ENCODE assay signal across 23 mouse cellular contexts in the genomic region with DNA sequence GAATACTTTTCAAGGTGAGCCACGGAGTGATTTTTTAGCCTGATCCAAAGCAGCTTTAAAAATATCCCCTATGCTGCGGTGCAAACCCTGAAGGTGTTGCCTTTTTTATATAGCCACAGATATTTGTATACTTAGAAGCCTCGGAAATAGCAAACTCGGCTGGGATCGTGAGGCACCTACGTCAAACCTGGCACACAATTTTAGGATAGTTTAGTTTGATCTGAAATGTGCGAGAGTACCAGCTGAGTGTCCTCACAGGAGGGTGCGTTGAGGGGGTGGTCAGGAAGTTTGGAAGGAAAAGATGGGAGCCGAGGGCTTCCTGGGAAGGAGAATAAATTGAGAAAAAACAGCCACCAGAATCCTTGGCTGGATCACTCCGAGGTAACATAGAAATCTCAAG.
DNase-seq lines count a peak whose midpoint lies in the region; TF ChIP-seq lines count a peak whose summit lies in the region.
"Had no signal": no experiment of that assay in that cellular context is flagged by ENCODE, and none has a peak within 500 bp of the region (broad histone marks: within the 10 kb centered on the region; RNA-seq: fewer than 3 reads in every experiment).

No protein-coding gene starts in this region.

- intact Hi-C loops in left cerebral cortex, adult 2 months (cut with DNase I) = loop anchor here (1.0 to 5.0 kb wide), 3 partner anchors 117 to 327 kb away; no protein-coding TSS in a partner anchor

- no peak overlapping the region for H3K4me3 ChIP-seq in left cerebral cortex, adult 2 months
- H3K4me3 ChIP-seq: embryonic facial prominence, embryonic 10.5 days; forebrain, embryonic 15.5 days; intestine, embryonic 15.5 days; midbrain, embryonic 15.5 days; neural tube, embryonic 12.5 days had no signal

- H3K27ac ChIP-seq in left cerebral cortex, adult 2 months = peak overlapping the region; percentile 82
- H3K27ac ChIP-seq: embryonic facial prominence, embryonic 10.5 days; forebrain, embryonic 15.5 days; hindbrain, embryonic 14.5 days; intestine, embryonic 15.5 days; macrophage; midbrain, embryonic 15.5 days; neural tube, embryonic 12.5 days had no signal

- no peak for TF ChIP-seq CTCF in left cerebral cortex, adult 2 months (IDR thresholded peaks at IDR 0.05)

- peak; percentile 90 for DNase-seq in right cerebral cortex, adult 18-20 months
- no peak for DNase-seq in right cerebral cortex, postnatal 4 days
- DNase-seq in left cerebral cortex, adult 2 months (ENCODE audit: extremely low spot score in 1 of 2, low spot score in 2 of 2) = peak; percentile 42 to 69
- DNase-seq in right cerebral cortex, postnatal 10 days (ENCODE audit: low spot score in 2 of 2) = peak; percentile 61 to 81
- no peak for DNase-seq in c-Kit-positive CD71-positive TER-119-positive erythroid progenitor cells, embryonic 14.5 days (ENCODE audit: low spot score)
- no peak for DNase-seq in kidney, adult 9 months
- DNase-seq in embryo, embryonic 10 days (ENCODE audit: low spot score) = no peak
- DNase-seq: adrenal gland, postnatal 10 days; B cell, adult 2 months; cerebellum, adult 8-10 months; gastrocnemius, postnatal 36 days; kidney, adult 8-10 months; kidney, postnatal 14 days; liver, postnatal 0 days; retina, postnatal 1 day; thymus, postnatal 14 days had no signal

Comparison
In these comparisons a context has a peak if more than half of its experiments do, and no peak if none do; other contexts are left out.
1. DNase-seq: peak in right cerebral cortex, adult 18-20 months (single experiment), left cerebral cortex, adult 2 months (2 of 2) and right cerebral cortex, postnatal 10 days (2 of 2); none in right cerebral cortex, postnatal 4 days (single experiment), c-Kit-positive CD71-positive TER-119-positive erythroid progenitor cells, embryonic 14.5 days (single experiment), kidney, adult 9 months (single experiment) and embryo, embryonic 10 days (single experiment).